Mouse (Mus musculus) liver, adult 2 months (tissue): ENCODE measurements around the gene Hnrnpul2. TPM values are rescaled to one million over a fixed set of nuclear protein-coding genes. Genes with fewer than 3 reads are reported as not detected.
"Not testable (repeated sequence)": the region's sequence is repeated elsewhere in the genome, so short reads cannot be mapped to it uniquely, and the experiment has no call there.

Source experiments
- DNase-seq: peaks from one replicate; pipeline ENCODE4 v3.0.0-alpha.2; 2011; ENCODE audit warnings: low read depth, low spot score; ENCODE audit errors: extremely low read depth
- H3K27ac ChIP-seq: fragments of 200-500 bp; replicated peaks from 2 replicates; pipeline ENCODE4 v1.5.1; 2012; ENCODE audit warnings: low read depth, mild to moderate bottlenecking, control low read depth, inconsistent platforms, low read length; ENCODE audit not compliant: insufficient read depth
- H3K27me3 ChIP-seq: fragments of 200-500 bp; 2 replicates; pipeline ENCODE4 v1.6.1; 2012; ENCODE audit warnings: mild to moderate bottlenecking, moderate library complexity, low read length, inconsistent platforms; ENCODE audit not compliant: control insufficient read depth, insufficient read depth
- H3K36me3 ChIP-seq: fragments of 200-500 bp; 2 replicates; pipeline ENCODE4 v1.6.1; 2012; ENCODE audit warnings: low read length, inconsistent platforms; ENCODE audit not compliant: control insufficient read depth, insufficient read depth
- H3K4me1 ChIP-seq: fragments of 200-500 bp; 2 replicates; pipeline ENCODE4 v1.6.1; 2011; ENCODE audit warnings: low read length; ENCODE audit not compliant: control insufficient read depth, insufficient read depth
- H3K4me3 ChIP-seq: fragments of 200-500 bp; 2 replicates; pipeline ENCODE4 v1.5.1; 2011; ENCODE audit warnings: low read depth, mild to moderate bottlenecking, control low read depth, low read length, moderate library complexity; ENCODE audit not compliant: insufficient read depth
- H3K79me2 ChIP-seq: fragments of 200-500 bp; 2 replicates; pipeline ENCODE4 v1.6.1; 2012; ENCODE audit warnings: inconsistent platforms, mild to moderate bottlenecking, low read length, moderate library complexity; ENCODE audit not compliant: control insufficient read depth, insufficient read depth
- H3K9ac ChIP-seq: fragments of 200-500 bp; 2 replicates; pipeline ENCODE4 v1.6.1; 2012; ENCODE audit warnings: low read depth, mild to moderate bottlenecking, control low read depth, inconsistent platforms, low read length
- CTCF ChIP-seq: fragments of 200-500 bp; IDR thresholded peaks from 2 replicates; pipeline ENCODE4 v1.5.1; 2011; ENCODE audit warnings: low read depth, low read length, control low read depth
- POLR2A ChIP-seq: fragments of 200-500 bp; IDR thresholded peaks from 2 replicates; pipeline ENCODE4 v1.6.1; 2011; ENCODE audit warnings: low read length, control low read depth; ENCODE audit not compliant: insufficient read depth; ENCODE audit errors: extremely low read depth
- WGBS: fragments of 180-500 bp; shearing (Covaris S2); methylation state at CpG from one replicate; pipeline ENCODE4 v1.1.7; 2018; 5-methylcytosine and 5-hydroxymethylcytosine counted together
- polyA plus RNA-seq: library from polyadenylated mRNA; depleted of rRNA; stranded (reverse); fragments of >200 nt; gene quantifications from 2 replicates; pipeline ENCODE4 v1.2.3, GENCODE M21; 2012
- total RNA-seq: library from RNA; depleted of rRNA; stranded (reverse); fragments of >200 nt; gene quantifications from 2 replicates; pipeline ENCODE4 v1.2.3, GENCODE M21; 2014

Gene Hnrnpul2
- total and polyA plus RNA-seq, 2 experiments, result 11.2 to 19.5 TPM

DNA sequence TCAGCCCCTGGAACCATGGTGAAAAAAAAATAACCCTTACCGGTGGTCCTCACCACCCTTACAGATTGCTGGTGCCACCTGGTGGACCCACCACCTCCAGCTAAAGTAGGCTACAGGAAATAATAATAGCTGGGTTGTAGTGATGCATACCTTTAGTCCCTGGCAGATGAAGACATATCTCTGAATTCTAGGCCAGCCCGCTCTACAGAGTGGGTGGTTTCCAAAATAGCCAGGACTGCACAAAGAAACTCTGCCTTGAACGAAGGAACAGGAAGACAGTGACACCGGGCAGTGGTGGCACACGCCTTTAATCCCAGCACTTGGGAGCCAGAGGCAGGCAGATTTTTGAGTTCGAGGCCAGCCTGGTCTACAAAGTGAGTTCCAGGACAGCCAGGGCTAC, 44.5 kb downstream of the Hnrnpul2 start:
- H3K9ac ChIP-seq, result no peak overlapping the region
- no peak for DNase-seq
- H3K4me1 ChIP-seq, result peaks cover 2% of the 10 kb centered on the region; the same call in 1 of the 2 replicates
- TF ChIP-seq CTCF, result no peak
- TF ChIP-seq POLR2A, result no peak
- no peak overlapping the region for H3K27ac ChIP-seq
- WGBS, result 84% methylated on average over 6 of the region's 6 CpGs
- H3K79me2 ChIP-seq, result no peaks in the 10 kb centered on the region
- H3K4me3 ChIP-seq, result no peak overlapping the region
- H3K27me3 ChIP-seq, result no peaks in the 10 kb centered on the region
- H3K36me3 ChIP-seq, result no peaks in the 10 kb centered on the region

- peak overlapping the region; percentile 63 for H3K27ac ChIP-seq
- not testable (repeated sequence) for H3K79me2 ChIP-seq, H3K9ac ChIP-seq, H3K4me3 ChIP-seq, H3K27me3 ChIP-seq
- 24% methylated on average over 3 of the region's 3 CpGs for WGBS
- peaks cover 13% of the 10 kb centered on the region for H3K36me3 ChIP-seq
- H3K4me1 ChIP-seq, result peaks cover 13% of the 10 kb centered on the region; the same call in 1 of the 2 replicates
- DNase-seq, result peak; percentile 82
Observed at GRCm38 (mm10) chr19:8870381-8870780, 50.6 kb downstream of the Hnrnpul2 start.

DNA sequence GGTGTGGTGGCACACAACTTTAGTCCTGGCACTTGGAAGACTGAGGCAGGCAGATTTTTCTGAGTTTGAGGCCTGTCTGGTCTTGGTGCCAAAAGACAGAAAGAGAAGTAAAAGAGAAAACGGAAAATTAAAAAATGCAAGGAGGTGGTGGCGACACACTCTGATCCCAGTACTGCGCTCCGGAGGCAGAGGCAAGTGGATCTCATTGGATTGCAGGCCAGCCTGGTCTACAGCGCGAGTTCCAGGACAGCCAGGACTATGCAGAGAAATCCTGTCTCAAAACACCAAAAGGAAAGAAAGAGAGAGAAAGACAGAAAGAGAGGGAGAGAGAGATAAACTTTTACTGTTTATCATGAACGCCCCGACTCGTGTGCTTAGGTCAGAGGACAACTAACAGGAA, 51.0 kb downstream of the Hnrnpul2 start:
- Histone ChIP-seq H3K36me3 (peaks cover 16% of the 10 kb centered on the region), H3K79me2 (no peaks in the 10 kb centered on the region), H3K27me3 (no peaks in the 10 kb centered on the region), H3K27ac (peak overlapping the region; percentile 56), H3K9ac (peak overlapping the region; percentile 39), H3K4me1 (peaks cover 13% of the 10 kb centered on the region; the same call in 1 of the 2 replicates), H3K4me3 (peak overlapping the region; percentile 82)
- WGBS, result 6% methylated on average over 9 of the region's 9 CpGs
- TF ChIP-seq CTCF (no peak), POLR2A (no peak)
- DNase-seq, result no peak

DNA sequence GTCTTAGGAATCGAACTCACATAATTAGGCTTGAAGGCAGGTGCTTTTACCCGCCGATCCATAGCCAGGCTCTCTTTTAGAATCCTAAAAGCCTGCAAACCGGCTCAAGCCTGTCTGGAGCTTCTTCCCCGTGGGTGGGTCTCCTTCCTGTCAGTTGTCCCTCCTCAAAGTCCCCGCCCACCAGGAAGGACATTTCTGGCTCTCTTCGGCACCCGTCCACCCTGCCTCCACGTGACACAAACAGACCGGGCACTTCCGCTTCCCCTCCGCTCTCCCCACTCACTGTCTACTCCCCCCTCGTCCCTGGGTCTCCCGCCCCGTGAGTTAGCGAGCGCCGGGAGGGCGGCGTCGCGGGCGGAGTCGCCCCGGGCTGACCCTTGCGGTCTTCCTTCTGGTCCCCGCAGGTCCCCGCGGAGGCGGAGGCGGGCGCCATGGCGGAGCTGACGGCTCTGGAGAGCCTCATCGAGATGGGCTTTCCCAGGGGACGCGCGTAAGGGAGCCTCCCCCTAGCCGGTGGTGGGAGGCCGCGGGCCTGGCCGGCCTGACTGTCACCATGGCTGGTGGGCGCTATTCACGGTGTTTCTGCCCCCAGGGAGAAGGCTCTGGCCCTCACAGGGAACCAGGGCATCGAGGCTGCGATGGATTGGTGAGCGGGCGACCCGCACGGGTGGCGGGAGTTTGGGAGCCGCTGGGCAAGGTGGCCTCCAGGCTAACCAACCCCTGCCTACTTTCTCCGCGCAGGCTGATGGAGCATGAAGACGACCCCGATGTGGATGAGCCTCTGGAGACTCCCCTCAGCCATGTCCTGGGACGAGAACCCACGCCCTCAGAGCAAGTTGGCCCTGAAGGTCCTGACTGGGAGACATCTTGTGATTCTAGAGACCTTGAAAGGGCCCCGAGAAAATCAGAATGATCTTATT, 51.7 kb downstream of the Hnrnpul2 start, which contains the start of gene Ubxn1:
Gene Ubxn1, plus strand, starts transcription at position 230 of the 920 bp plus-strand sequence.
- Histone ChIP-seq H3K4me3 (peak within 1 kb of the TSS; percentile 82), H3K27me3 (no peaks in the 10 kb centered on the region), H3K36me3 (peaks cover 16% of the 10 kb centered on the region), H3K9ac (peak within 1 kb of the TSS; percentile 88), H3K79me2 (no peaks in the 10 kb centered on the region), H3K27ac (peak within 1 kb of the TSS; percentile 83), H3K4me1 (peaks cover 13% of the 10 kb centered on the region; the same call in 1 of the 2 replicates)
- WGBS, result under 1% methylated on average over 57 of the region's 59 CpGs
- peak; percentile 96 for DNase-seq
- TF ChIP-seq CTCF (no peak), POLR2A (peak; percentile 67; the same call in 1 of the 2 replicates)

DNA sequence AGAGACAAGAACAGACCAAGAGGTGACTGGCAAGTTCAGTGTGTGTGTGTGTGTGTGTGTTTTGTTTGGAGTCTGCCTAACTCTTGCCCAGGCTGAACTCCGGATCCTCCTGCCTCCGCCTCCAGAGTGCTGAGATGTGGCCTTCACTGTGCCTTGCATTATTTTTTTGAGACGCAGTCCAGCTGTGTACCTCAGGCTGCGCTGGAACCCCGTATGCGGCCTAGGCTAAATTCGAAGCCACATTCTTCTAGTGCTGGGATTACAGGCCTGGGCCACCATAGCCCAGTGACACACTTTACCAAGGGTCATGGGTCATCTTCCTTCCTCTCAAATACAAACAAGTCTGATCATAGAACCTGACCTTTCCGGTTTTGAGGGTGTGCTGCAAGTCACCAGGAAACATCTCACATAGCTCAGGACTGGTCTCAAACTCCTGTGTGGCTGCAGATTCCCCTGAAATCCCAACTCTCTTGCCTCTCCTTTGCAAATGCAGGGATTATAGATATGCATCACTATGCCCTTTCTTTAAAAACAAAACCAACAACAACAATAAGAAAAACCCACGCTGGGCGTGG, 52.5 kb downstream of the Hnrnpul2 start:
- Histone ChIP-seq H3K27ac (peak overlapping the region; percentile 83), H3K79me2 (no peaks in the 10 kb centered on the region), H3K9ac (peak overlapping the region; percentile 88), H3K36me3 (peaks cover 17% of the 10 kb centered on the region), H3K27me3 (no peaks in the 10 kb centered on the region), H3K4me1 (peaks cover 13% of the 10 kb centered on the region; the same call in 1 of the 2 replicates), H3K4me3 (peak overlapping the region; percentile 82)
- peak; percentile 86 for DNase-seq
- WGBS, result 27% methylated on average over 10 of the region's 10 CpGs
- TF ChIP-seq CTCF (no peak), POLR2A (no peak)

GRCm38 (mm10) chr19:8875031-8875430, 55.2 kb downstream of the Hnrnpul2 start:
- 91% methylated on average over 7 of the region's 7 CpGs for WGBS
- Histone ChIP-seq H3K4me3 (no peak overlapping the region), H3K36me3 (peaks cover 17% of the 10 kb centered on the region), H3K9ac (no peak overlapping the region), H3K79me2 (no peaks in the 10 kb centered on the region), H3K4me1 (peaks cover 12% of the 10 kb centered on the region; the same call in 1 of the 2 replicates), H3K27ac (no peak overlapping the region), H3K27me3 (no peaks in the 10 kb centered on the region)
- DNase-seq, result no peak
- no peak for TF ChIP-seq POLR2A
- TF ChIP-seq CTCF, result no peak
